Mouse (Mus musculus): Measurements from ENCODE around the gene Fanca. TPM values are rescaled to one million over a fixed set of nuclear protein-coding genes. Genes with fewer than 3 reads are reported as not detected.
"Not testable (repeated sequence)": the region's sequence is repeated elsewhere in the genome, so short reads cannot be mapped to it uniquely, and the experiment has no call there.

The Fanca gene
- polyA plus RNA-seq, 1 experiment from 2014 or later, result 29.6 TPM

DNA sequence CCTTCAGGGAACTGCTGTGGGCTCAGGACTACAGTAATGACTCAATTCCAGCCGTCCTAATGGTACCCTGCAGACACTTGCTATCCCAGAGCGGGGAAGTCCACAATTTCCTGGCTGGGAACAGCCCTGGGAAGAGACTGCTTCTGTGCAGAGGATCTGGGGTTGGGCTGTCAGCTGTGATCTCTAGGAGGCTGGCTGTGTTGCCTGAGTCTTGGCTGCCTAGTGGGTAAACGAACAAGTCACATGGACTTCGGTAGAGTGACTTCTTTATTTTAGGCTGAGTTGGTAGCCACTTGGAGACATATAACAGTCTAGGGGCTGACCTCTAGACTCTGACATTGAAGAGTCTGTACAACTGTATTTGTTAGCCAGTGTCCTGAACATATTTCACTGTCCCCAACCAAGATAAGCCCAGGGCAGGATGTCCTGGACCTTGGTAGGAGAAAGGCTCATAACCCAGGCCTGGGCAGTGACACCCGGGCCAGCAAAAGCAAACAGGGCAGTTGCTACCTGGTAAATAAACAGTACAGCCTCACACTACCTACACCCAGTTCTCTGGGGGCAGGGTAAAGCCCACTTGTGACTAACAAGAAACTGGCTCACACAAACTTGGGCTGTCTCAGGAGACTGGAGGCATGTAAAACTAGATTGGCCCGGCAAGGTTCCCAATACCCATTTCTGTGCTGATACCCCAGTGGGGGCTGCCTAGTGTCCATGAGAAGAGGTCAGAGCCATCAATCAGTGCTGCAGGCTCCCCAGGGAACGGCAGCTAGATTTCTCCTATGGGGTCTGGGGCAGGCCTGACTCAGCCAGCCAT, 76.1 kb downstream of the Fanca start:
- H3K4me2 ChIP-seq (replicated peaks), result no peak overlapping the region
- no peak for ATAC-seq (ENCODE audit: low FRiP score, low read depth)
- no peak overlapping the region for H3K27ac ChIP-seq (replicated peaks)
- H3K36me3 ChIP-seq, result peaks cover 59% of the 10 kb centered on the region
- H3K9ac ChIP-seq (replicated peaks), result no peak overlapping the region
- WGBS, result 93% methylated on average over 7 of the region's 7 CpGs
- H3K4me1 ChIP-seq, result no peaks in the 10 kb centered on the region
- H3K9me3 ChIP-seq, result no peaks in the 10 kb centered on the region
- no peaks in the 10 kb centered on the region; the same call in 1 of the 2 replicates for H3K27me3 ChIP-seq
- no peak overlapping the region for H3K4me3 ChIP-seq

DNA sequence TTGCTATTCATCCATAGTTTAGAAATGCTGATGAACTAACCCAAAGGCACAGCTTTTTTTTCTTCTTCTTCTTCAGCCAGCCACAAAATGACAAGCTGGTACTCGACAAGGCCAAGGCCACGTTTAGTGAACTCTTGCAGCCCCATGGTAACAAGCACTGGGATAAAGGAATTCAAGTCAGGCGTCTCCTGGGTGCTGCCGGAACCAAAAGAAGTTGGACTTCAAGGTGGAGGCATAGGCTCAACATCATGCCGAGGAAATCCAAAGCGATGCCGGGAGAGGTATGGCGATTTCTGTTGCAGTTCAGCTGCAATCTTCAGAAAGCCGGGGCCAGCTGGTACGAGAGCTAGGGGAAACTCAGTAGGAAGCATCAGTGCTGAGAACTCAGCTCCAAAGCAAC, 79.0 kb downstream of the Fanca start:
- H3K9me3 ChIP-seq, result no peaks in the 10 kb centered on the region
- no peak for ATAC-seq (ENCODE audit: low FRiP score, low read depth)
- no peak overlapping the region for H3K4me2 ChIP-seq (replicated peaks)
- H3K27ac ChIP-seq (replicated peaks), result no peak overlapping the region
- H3K27me3 ChIP-seq, result peaks cover 24% of the 10 kb centered on the region
- no peak overlapping the region for H3K4me3 ChIP-seq
- peaks cover 21% of the 10 kb centered on the region for H3K4me1 ChIP-seq
- H3K36me3 ChIP-seq, result peaks cover 30% of the 10 kb centered on the region
- 84% methylated on average over 10 of the region's 10 CpGs for WGBS
- H3K9ac ChIP-seq (replicated peaks), result no peak overlapping the region

DNA sequence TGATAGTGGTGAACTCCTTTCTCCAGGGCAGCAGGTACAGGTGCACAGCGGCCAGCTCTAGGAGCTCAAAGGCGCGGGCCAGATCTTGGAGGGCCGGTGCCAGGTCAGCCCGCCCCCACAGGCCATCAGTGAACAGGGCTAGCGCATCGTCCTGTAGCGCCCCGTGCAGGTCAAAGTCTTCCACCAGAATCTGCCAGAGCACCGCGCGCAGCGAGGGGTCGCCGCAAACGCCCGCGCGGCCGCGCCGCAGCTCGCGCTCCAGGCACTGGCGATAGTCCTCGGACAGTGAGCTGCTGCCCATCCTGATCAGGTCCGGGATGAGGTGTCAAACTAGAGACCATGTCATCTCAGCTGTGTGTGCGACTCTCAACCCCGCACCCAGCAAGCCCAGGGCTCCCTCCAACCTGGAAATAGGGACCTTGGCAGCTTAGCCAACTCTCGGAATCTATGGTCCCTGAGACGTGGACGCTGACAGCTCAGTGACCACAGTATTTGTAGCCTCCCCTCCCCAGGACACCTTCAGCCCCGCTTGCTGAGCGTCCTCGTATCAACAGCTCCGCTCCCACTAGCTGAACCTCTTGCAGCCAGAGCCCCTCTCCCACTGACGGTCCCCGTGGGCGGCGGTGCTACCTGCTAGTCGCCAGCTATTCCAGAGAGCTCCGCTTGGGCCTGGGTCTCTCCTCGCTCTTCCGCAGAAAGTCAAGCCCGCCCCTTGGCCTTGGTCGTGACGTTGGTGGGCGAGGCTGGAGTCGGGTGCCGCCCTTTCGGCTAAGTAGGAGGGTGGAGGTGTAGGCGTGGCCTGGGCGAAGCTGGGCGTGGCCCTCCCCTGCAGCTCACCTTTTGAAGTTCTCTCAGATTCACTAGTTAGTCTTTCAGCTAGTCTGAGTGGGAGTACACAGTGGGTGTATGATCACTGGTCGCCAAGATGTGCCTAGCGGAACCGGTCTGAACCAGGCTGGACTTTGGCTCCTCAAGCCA, 82.6 kb downstream of the Fanca start, which contains the start of gene Spata2l:
Gene Spata2l, minus strand, starts transcription at position 714 of the 978 bp plus-strand sequence.
- Histone ChIP-seq H3K27ac (replicated peaks) (no peak within 1 kb of the TSS), H3K4me2 (replicated peaks) (peak within 1 kb of the TSS; percentile 82), H3K9me3 (no peaks in the 10 kb centered on the region), H3K4me3 (peak within 1 kb of the TSS; percentile 46), H3K27me3 (peaks cover 42% of the 10 kb centered on the region), H3K9ac (replicated peaks) (peak within 1 kb of the TSS; percentile 59), H3K36me3 (no peaks in the 10 kb centered on the region), H3K4me1 (peaks cover 22% of the 10 kb centered on the region)
- peak; percentile 75 for ATAC-seq (ENCODE audit: low FRiP score, low read depth)
- WGBS, result 2% methylated on average over 57 of the region's 57 CpGs

DNA sequence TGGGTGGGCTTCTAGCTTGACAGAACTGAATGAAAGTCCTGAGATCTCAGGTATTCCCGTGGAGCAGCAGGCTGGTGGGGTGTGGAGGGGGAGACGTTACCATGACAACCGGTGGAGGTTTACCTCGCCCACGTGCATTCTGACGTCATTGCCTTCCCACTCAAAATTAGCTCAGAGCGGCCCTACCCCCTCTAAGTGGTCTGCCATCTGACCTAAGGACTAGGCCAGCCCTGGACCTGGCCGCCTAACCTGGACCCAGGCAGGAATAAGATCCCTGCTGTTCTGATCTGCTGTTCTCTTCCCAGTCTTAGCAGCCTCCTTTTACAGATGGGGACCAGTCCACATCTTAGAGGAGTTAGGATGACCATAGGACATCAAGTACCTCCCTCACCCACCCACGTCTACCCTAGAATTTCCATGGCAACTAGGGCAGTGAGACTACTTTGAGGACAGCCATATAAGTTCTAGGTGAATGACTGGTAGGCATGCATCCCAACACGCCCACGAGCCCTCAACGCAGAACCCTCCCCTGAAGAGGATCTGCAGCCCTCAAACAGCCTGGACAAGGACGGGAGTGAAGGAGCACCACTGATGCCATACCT, 83.4 kb downstream of the Fanca start:
- Histone ChIP-seq H3K36me3 (no peaks in the 10 kb centered on the region), H3K4me3 (peak overlapping the region; percentile 46), H3K27ac (replicated peaks) (no peak overlapping the region), H3K9ac (replicated peaks) (peak overlapping the region; percentile 59), H3K27me3 (peaks cover 42% of the 10 kb centered on the region), H3K4me1 (peaks cover 22% of the 10 kb centered on the region), H3K4me2 (replicated peaks) (peak overlapping the region; percentile 82), H3K9me3 (no peaks in the 10 kb centered on the region)
- no peak for ATAC-seq (ENCODE audit: low FRiP score, low read depth)
- 41% methylated on average over 13 of the region's 13 CpGs for WGBS

DNA sequence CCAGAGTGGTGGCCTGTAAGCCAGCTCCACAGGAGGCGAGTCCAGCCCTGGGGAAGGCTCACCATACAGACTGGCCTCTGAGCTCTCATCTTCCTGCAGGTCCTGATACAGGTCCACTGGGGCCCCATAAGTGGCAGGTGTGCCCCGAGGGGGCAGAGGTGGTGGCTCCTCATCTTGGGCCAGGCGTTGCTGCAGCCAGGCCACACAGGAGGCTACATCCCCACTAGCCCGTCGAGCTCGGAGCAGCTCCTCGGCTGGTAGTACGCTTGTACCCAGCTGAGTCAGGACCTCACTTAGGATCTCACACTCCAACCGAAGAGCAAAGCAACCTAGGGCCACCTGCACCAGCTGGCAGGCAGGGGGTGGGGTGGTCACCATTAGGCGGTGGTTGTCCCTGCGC, 84.6 kb downstream of the Fanca start:
- no peak overlapping the region for H3K4me2 ChIP-seq (replicated peaks)
- H3K27ac ChIP-seq (replicated peaks), result no peak overlapping the region
- peaks cover 7% of the 10 kb centered on the region for H3K36me3 ChIP-seq
- H3K4me3 ChIP-seq, result no peak overlapping the region
- H3K27me3 ChIP-seq, result peaks cover 42% of the 10 kb centered on the region
- no peak for ATAC-seq (ENCODE audit: low FRiP score, low read depth)
- 81% methylated on average over 11 of the region's 11 CpGs for WGBS
- H3K9me3 ChIP-seq, result no peaks in the 10 kb centered on the region
- peaks cover 22% of the 10 kb centered on the region for H3K4me1 ChIP-seq
- H3K9ac ChIP-seq (replicated peaks), result no peak overlapping the region

DNA sequence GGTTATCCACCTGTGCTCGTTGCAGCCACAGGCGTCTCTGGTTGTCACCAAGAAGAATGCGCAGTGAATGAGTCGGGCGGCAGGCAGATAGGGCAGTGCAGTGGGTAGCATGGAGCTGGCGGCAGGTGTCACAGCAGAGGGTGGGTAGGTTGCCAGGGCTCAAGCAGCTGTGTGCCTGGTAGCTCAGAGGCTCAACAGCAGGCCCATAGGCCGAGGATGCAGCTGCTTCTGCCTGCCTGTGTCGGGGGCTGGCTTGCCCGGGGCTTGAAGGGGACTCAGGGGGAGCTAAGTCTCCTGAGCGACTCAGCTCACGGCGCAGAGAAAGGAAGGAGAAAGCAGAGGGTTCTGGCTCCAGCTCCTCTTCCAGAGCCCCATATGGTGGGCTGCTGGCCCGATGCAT, 85.1 kb downstream of the Fanca start:
- H3K9me3 ChIP-seq, result no peaks in the 10 kb centered on the region
- peaks cover 12% of the 10 kb centered on the region for H3K36me3 ChIP-seq
- no peak overlapping the region for H3K9ac ChIP-seq (replicated peaks)
- H3K27ac ChIP-seq (replicated peaks), result no peak overlapping the region
- WGBS, result 59% methylated on average over 13 of the region's 13 CpGs
- H3K27me3 ChIP-seq, result peaks cover 42% of the 10 kb centered on the region
- no peak overlapping the region for H3K4me2 ChIP-seq (replicated peaks)
- no peak for ATAC-seq (ENCODE audit: low FRiP score, low read depth)
- no peak overlapping the region for H3K4me3 ChIP-seq
- peaks cover 22% of the 10 kb centered on the region for H3K4me1 ChIP-seq

DNA sequence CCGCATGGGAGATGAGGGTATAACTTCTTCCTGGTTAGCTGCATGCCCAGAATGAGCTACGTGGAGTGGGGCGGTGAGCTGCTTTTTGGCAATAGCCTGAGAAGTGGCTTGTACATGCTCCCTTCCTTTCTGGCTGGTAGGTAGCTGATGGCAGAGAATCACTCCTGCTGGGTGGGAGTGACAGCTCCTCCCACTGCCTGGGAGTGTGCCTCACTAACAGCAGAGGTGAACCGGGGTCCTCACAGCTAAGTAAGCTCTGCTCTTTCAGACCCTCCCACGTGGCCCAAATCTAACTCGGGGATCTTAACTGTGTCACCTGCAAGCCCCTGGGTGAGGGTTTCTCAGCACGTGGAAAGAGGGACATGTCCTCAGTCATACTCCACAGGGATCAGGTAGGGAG, 85.8 kb downstream of the Fanca start:
- H3K9ac ChIP-seq (replicated peaks), result no peak overlapping the region
- ATAC-seq (ENCODE audit: low FRiP score, low read depth), result no peak

DNA sequence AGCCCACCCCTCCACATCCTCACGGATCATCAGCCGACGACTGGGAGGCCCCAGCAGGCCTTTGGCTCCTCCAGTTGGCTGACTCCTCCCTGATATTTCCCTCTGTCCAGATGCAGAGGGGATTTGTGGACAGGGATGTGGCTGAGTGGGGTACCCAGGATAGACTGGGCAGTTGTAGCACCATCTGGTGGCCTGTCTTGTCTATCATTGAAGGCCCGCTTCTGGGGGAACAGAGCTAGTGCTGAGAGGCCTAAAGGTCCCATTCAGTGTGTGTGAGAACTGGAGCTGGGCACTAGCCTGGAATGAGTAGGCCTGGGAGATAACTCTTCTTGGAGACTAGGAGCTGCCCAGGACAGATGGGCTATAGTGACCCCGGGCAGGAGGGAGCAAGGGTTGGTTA, 86.6 kb downstream of the Fanca start:
- Histone ChIP-seq H3K9ac (replicated peaks) (no peak overlapping the region), H3K4me1 (peaks cover 22% of the 10 kb centered on the region), H3K4me2 (replicated peaks) (no peak overlapping the region), H3K9me3 (no peaks in the 10 kb centered on the region), H3K27ac (replicated peaks) (no peak overlapping the region), H3K36me3 (peaks cover 27% of the 10 kb centered on the region), H3K27me3 (peaks cover 40% of the 10 kb centered on the region), H3K4me3 (no peak overlapping the region)
- 57% methylated on average over 5 of the region's 5 CpGs for WGBS
- ATAC-seq (ENCODE audit: low FRiP score, low read depth), result no peak

More for the DNA sequence above, 85.8 kb downstream of the Fanca start:
- H3K9me3 ChIP-seq, result no peaks in the 10 kb centered on the region
- peaks cover 20% of the 10 kb centered on the region for H3K36me3 ChIP-seq
- peaks cover 22% of the 10 kb centered on the region for H3K4me1 ChIP-seq
- no peak overlapping the region for H3K4me3 ChIP-seq
- H3K4me2 ChIP-seq (replicated peaks), result no peak overlapping the region
- H3K27me3 ChIP-seq, result peaks cover 42% of the 10 kb centered on the region
- 51% methylated on average over 7 of the region's 7 CpGs for WGBS
- H3K27ac ChIP-seq (replicated peaks), result no peak overlapping the region

DNA sequence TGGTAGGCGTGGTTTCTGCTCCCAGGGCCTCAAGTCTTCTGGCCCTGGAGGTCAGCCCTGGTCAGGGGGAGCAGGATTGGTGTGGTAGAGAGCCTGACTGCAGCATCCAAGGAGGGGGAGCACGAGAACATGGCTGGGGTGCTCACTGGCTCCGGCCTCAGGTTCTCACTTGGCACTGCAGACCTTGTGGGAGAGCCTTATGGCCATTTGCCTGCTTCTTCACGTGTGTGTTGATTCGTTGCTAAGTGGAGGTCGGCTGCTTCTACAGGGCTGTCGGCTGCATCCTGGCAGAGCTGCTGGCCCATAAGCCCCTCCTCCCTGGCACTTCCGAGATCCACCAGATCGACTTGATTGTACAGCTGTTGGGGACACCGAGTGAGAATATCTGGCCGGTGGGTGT, 88.0 kb downstream of the Fanca start:
- Histone ChIP-seq H3K27me3 (peaks cover 27% of the 10 kb centered on the region), H3K36me3 (peaks cover 27% of the 10 kb centered on the region), H3K4me1 (peaks cover 15% of the 10 kb centered on the region)
- H3K4me3 ChIP-seq; H3K4me2 ChIP-seq (replicated peaks); H3K9ac ChIP-seq (replicated peaks); ATAC-seq (ENCODE audit: low FRiP score, low read depth); H3K9me3 ChIP-seq; H3K27ac ChIP-seq (replicated peaks): not testable (repeated sequence)
- WGBS, result 92% methylated on average over 11 of the region's 11 CpGs

DNA sequence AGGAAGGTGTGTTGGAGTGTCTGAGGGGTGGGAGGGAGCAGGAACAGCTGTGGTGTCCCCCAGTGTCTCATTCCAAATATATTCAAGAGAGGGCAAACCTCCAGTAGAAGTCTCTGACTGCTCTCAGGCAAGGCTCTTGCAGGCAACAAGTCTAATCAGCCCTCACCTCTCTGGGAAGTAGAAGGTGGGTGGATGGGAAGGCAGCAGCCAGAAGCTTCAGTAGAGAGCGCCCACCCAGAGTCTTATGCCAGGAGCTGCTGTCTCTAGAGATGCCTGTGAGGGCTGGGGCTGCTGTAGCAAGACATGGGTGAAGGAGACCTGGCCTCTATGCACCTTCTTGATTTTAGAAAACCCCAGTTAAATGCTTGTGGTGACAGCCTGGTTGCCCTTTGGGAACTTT, 90.0 kb downstream of the Fanca start:
- no peak overlapping the region for H3K9ac ChIP-seq (replicated peaks)
- peaks cover 14% of the 10 kb centered on the region for H3K4me1 ChIP-seq
- no peak overlapping the region for H3K27ac ChIP-seq (replicated peaks)
- H3K4me3 ChIP-seq, result no peak overlapping the region
- H3K9me3 ChIP-seq, result no peaks in the 10 kb centered on the region
- H3K27me3 ChIP-seq, result peaks cover 8% of the 10 kb centered on the region
- H3K36me3 ChIP-seq, result peaks cover 27% of the 10 kb centered on the region
- no peak overlapping the region for H3K4me2 ChIP-seq (replicated peaks)
- 93% methylated on average over 1 of the region's 1 CpGs for WGBS
- no peak for ATAC-seq (ENCODE audit: low FRiP score, low read depth)

DNA sequence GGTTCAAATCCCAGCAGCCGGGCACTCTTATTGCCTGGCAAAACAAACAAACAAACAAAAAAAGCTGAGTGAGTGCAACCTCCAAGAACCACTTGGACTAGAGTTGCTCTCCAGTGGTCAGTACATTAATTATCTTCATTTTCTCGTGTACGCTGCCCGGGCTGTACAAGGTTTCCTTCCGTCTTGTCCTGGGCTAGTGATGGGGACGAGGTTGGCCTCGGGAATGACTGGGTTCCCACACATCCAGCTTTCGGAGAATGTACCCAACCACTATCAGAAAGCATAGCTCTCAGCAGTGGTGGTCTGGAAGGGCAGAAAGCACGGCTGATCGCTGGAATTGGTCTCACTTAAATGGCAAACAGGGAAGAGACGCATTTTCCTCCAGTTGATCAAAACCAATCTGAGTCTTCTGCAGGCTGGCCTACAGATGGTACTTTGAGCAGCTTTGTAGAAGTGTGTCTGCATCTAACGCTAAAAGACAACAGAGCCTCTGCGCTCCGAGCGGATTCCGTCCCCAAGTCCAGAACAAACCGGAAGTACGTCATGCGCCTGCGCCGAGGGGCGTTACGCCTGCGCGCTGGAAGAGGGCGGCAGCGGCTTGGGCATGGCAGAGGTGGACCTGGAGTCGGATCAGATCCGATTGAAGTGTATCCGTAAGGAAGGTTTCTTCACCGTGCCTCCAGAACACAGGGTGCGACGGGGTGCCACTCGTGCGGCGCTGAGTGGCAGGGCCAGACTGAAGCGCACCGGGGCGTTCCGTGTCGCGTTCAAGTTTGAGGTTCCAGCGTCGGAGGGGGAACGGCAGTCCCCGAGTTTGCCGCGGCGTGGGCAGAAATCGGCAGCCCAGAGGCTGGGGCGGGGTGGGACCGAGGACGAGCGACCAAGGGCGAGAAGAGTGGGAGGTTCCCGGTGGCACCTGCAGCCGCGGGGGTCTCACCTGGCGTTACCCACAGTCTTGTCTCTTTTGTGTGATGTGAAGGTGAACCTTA, 93.8 kb downstream of the Fanca start, which contains the start of gene Cdk10:
Gene Cdk10, plus strand, starts transcription at position 565 of the 989 bp plus-strand sequence.
- H3K27me3 ChIP-seq, result no peaks in the 10 kb centered on the region
- peak; percentile 92 for ATAC-seq (ENCODE audit: low FRiP score, low read depth)
- peaks cover 14% of the 10 kb centered on the region for H3K4me1 ChIP-seq
- peak within 1 kb of the TSS; percentile 84 for H3K4me2 ChIP-seq (replicated peaks)
- peak within 1 kb of the TSS; percentile 79 for H3K27ac ChIP-seq (replicated peaks)
- 4% methylated on average over 59 of the region's 59 CpGs for WGBS
- H3K9me3 ChIP-seq, result no peaks in the 10 kb centered on the region
- H3K9ac ChIP-seq (replicated peaks), result peak within 1 kb of the TSS; percentile 89
- H3K36me3 ChIP-seq, result peaks cover 27% of the 10 kb centered on the region
- H3K4me3 ChIP-seq, result peak within 1 kb of the TSS; percentile 81

Data from midbrain, embryonic 12.5 days (tissue).